Mouse (Mus musculus) left cerebral cortex, adult 6 months (tissue): ENCODE data around the gene Gm10061. TPM values are rescaled to one million over a fixed set of nuclear protein-coding genes. Genes with fewer than 3 reads are reported as not detected.

Source experiments
- long read RNA-seq, 2 experiments: library from polyadenylated mRNA; unstranded; transcript quantifications; one replicate each; pipeline ENCODE4 v2.0.0; 2019 to 2020
- polyA plus RNA-seq: library from polyadenylated mRNA; unstranded; fragments of <200 nt; fragmentation: Nextera tagmentation; gene quantifications from 2 replicates; pipeline ENCODE4 v1.2.3, GENCODE M21; 2021

The Gm10061 gene
- not detected in 2 replicates for polyA plus RNA-seq
- long read RNA-seq, experiment 1, result 0 reads
- long read RNA-seq, experiment 2, result 0 reads

DNA sequence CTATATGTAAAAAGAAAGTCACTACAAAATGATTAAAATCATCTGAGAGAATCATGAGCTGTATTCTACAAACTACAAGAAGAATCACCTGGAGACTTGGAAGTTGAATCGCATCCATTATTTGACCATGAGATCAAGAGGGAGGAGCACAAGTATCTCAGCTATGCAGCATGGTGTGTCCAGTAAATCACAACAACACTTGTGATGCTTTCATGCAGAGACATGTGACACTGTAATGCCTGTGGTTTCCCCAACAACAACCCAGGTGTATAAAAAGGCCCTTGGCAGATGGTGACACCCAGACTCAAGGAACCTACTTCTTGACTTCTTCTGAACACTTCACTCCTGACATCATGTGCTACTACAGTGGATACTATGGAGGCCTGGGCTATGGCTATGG is at the start of gene Gm10061:
Gene Gm10061, plus strand, starts transcription at position 301 of the 400 bp plus-strand sequence.

DNA sequence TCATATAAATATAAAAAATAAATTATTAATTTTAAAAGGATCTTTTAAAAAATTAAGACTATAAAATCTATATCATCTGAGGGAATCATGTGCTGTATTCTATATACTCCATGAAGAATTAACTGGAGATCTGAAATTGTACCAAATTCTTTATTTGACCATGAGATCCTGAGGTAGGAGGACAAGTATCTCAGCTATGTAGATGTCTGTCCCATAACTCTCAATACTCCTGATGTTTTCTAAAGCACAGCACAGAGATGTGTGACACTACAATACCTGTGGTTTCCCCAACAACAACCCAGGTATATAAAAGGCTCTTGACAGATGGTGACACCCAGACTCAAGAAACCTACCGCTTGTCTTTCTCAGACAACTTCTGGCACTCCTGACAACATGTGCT is 10.3 kb upstream of the Gm10061 start, which contains the start of gene Gm6358:
Gene Gm6358, plus strand, starts transcription at position 301 of the 400 bp plus-strand sequence.

DNA sequence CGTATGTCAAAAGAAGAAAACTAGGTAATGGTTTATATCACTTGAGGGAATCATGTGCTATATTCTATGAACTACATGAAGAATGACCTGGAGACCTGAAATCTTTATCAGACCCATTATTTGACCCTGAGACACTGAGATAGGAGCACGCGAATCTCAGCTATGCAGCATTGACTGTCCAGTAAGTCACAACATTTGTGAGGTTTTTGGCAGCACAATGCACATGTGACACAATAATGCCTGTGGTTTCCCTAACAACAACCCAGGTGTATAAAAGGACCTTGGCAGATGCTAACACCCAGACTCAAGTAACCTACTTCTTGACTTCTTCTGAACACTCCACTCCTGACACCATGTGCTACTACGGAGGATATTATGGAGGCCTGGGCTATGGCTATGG is 6.8 kb downstream of the Gm10061 start, which contains the start of gene Gm9789:
Gene Gm9789, plus strand, starts transcription at position 301 of the 400 bp plus-strand sequence.

DNA sequence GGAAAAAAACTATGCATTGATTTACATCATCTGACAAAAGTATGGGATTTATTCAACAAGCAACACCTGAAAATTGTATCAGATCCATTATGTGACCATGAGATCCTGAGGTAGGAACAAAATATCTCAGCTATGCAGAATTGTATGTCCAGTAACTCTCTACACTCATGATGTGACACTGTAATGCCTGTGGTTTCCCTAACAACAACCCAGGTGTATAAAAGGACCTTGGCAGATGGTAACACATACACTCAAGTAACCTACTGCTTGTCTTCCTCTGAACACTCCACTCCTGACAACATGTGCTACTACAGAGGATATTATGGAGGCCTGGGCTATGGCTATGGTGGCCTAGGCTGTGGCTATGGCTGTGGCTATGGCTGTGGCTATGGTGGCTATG is 18.3 kb downstream of the Gm10061 start, which contains the start of gene Gm7735:
Gene Gm7735, plus strand, starts transcription at position 301 of the 400 bp plus-strand sequence.

DNA sequence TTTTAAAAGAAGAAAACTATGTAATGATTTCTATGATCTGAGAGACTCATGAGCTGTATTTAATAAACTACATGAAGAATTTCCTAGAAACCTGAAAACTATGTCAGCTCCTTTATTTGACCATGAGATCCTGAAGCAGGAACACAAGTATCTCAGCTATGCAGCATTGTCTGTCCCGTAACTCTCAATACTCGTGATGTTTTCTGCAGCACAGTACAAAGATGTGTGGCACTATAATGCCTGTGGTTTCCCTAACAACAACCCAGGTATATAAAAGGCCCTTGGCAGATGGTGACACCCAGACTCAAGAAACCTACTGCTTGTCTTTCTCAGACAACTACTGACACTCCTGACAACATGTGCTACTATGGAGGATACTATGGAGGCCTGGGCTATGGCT is 23.5 kb downstream of the Gm10061 start, which contains the start of gene 1110057P08Rik:
Gene 1110057P08Rik, plus strand, starts transcription at position 301 of the 400 bp plus-strand sequence.

Other genes with a start within 250 kb of the Gm10061 start
- not detected in 2 replicates for gene Krtap19-9b, start 218.8 kb upstream of the Gm10061 start, polyA plus RNA-seq
- not detected in 2 replicates for gene Krtap16-3, start 188.2 kb upstream of the Gm10061 start, polyA plus RNA-seq
- not detected in 2 replicates for gene Krtap22-2, start 140.3 kb upstream of the Gm10061 start, polyA plus RNA-seq
- gene Gm10229, start 135.8 kb upstream of the Gm10061 start, polyA plus RNA-seq, result not detected in 2 replicates
- gene Krtap6-1, start 119.4 kb upstream of the Gm10061 start, polyA plus RNA-seq, result not detected in 2 replicates
- gene Gm10228, start 109.6 kb upstream of the Gm10061 start, polyA plus RNA-seq, result not detected in 2 replicates
- not detected in 2 replicates for gene Krtap6-5, start 103.2 kb upstream of the Gm10061 start, polyA plus RNA-seq
- not detected in 2 replicates for gene 1110025L11Rik, start 87.1 kb upstream of the Gm10061 start, polyA plus RNA-seq
- not detected in 2 replicates for gene Krtap6-3, start 67.1 kb upstream of the Gm10061 start, polyA plus RNA-seq
- not detected in 2 replicates for gene Gm6358, start 10.2 kb upstream of the Gm10061 start, polyA plus RNA-seq
- gene Gm9789, start 6.9 kb downstream of the Gm10061 start, polyA plus RNA-seq, result not detected in 2 replicates
- not detected in 2 replicates for gene Gm7735, start 18.4 kb downstream of the Gm10061 start, polyA plus RNA-seq
- gene 1110057P08Rik, start 23.6 kb downstream of the Gm10061 start, polyA plus RNA-seq, result not detected in 2 replicates
- not detected in 2 replicates for gene Krtap20-2, start 54.8 kb downstream of the Gm10061 start, polyA plus RNA-seq